Mouse (Mus musculus): ENCODE data around the gene Sik3. TPM values are rescaled to one million over a fixed set of nuclear protein-coding genes. Genes with fewer than 3 reads are reported as not detected.
"Not testable (repeated sequence)": the region's sequence is repeated elsewhere in the genome, so short reads cannot be mapped to it uniquely, and the experiment has no call there.

The Sik3 gene
- polyA plus RNA-seq, 1 experiment from 2014 or later, result 13.6 TPM

DNA sequence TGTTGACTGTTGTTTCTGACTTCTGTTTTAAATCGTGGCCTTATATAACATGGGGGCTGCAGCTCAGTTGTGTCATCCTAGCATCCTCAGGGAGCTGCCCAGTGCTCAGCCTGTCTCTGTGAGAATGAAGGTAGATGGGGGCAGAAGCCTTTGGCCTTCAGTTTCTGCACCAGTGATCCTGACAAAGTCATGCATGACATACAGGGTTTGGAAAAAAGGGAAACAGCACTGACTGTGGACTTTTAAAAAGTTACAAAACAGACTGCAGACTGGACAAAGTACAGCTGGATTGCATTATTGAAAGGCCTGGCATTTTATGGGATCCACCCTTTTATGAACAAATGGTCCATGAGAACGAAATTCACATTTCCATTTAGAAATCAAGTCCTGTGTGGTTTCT, 113.7 kb downstream of the Sik3 start:
- 77% methylated on average over 2 of the region's 2 CpGs for WGBS
- Histone ChIP-seq H3K27me3 (replicated peaks) (no peaks in the 10 kb centered on the region), H3K4me1 (peaks cover 8% of the 10 kb centered on the region), H3K9me3 (no peaks in the 10 kb centered on the region), H3K27ac (no peak overlapping the region), H3K4me2 (no peak overlapping the region), H3K4me3 (no peak overlapping the region), H3K9ac (no peak overlapping the region), H3K36me3 (replicated peaks) (no peaks in the 10 kb centered on the region)
- ATAC-seq (replicated peaks), result no peak

DNA sequence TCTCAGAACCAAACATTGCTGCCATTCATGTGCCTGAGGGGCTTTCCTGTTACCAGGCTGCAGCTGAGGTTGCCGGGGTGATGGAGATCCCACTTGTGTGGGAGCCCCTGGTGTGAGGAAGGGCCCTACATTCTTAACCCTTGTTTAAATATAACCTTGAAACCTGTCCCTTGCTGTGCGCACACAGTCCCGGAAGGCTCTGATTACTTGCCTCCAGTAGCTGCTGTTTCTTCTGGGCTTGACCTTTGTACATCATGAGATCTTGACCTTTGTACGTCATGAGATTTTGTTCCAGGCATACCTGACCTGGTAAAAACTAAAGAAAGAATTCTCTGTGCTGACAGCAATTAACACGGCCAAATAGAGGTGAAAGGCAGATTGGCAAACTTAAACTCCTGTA, 114.7 kb downstream of the Sik3 start:
- H3K27ac ChIP-seq, result no peak overlapping the region; the same call in 1 of the 2 replicates
- WGBS, result 31% methylated on average over 5 of the region's 5 CpGs
- no peak overlapping the region for H3K4me2 ChIP-seq
- no peak overlapping the region for H3K9ac ChIP-seq
- H3K9me3 ChIP-seq, result no peaks in the 10 kb centered on the region
- H3K27me3 ChIP-seq (replicated peaks), result no peaks in the 10 kb centered on the region
- H3K36me3 ChIP-seq (replicated peaks), result no peaks in the 10 kb centered on the region
- H3K4me3 ChIP-seq, result no peak overlapping the region
- peaks cover 8% of the 10 kb centered on the region for H3K4me1 ChIP-seq
- no peak for ATAC-seq (replicated peaks)

DNA sequence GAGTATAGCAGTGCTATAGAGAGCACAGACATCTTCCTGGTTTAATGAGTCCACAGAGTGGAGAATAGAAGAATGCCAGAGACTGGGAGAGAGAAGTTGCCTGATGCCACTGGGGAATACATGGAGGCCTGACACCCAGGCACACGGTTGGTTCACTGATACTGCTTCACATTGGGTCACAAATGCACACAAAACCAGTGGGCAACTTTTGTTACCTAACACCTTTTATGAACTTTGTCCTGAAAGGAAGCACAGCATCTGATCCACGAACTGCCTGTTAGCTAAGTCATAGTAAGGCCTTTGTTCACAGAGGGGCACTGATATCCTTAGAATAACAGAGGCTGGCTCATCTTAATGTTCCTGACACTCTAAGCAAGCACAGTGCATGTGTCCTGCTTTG, 116.6 kb downstream of the Sik3 start:
- Histone ChIP-seq H3K4me1 (peaks cover 8% of the 10 kb centered on the region), H3K36me3 (replicated peaks) (no peaks in the 10 kb centered on the region), H3K27ac (no peak overlapping the region), H3K9ac (no peak overlapping the region), H3K27me3 (replicated peaks) (no peaks in the 10 kb centered on the region), H3K9me3 (no peaks in the 10 kb centered on the region), H3K4me2 (no peak overlapping the region), H3K4me3 (no peak overlapping the region)
- 90% methylated on average over 2 of the region's 2 CpGs for WGBS
- ATAC-seq (replicated peaks), result no peak

DNA sequence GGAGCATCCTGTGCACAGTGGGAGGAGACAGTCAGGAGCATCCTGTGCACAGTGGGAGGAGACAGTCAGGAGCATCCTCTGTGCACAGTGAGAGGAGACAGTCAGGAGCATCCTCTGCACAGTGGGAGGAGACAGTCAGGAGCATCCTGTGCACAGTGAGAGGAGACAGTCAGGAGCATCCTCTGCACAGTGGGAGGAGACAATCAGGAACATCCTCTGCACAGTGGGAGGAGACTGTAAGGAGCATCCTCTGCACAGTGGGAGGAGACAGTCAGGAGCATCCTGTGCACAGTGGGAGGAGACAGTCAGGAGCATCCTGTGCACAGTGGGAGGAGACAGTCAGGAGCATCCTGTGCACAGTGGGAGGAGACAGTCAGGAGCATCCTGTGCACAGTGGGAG, 120.2 kb downstream of the Sik3 start:
- not testable (repeated sequence) for H3K36me3 ChIP-seq (replicated peaks); H3K4me3 ChIP-seq; ATAC-seq (replicated peaks); H3K9me3 ChIP-seq; H3K27me3 ChIP-seq (replicated peaks); H3K4me1 ChIP-seq; H3K4me2 ChIP-seq; H3K9ac ChIP-seq; H3K27ac ChIP-seq

DNA sequence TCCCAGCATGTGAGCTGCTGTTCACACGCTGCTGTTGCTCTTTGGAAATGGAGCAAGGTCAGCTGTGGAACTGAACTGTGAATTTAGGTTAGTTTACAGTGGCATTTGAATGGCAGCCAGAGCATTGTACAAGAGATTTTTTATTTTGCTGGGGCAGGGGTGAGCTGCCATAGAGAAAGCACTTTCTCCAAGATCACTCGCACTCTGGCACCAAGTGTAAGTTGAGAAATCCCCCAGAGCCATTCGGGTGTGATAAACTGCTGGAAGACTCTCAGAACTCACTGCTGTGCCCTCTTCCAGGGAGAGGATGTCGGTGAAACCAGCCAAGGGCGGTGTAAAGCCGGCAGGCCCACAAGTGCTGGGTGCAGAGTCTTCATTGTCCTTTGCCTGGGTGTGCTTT, 126.2 kb downstream of the Sik3 start:
- H3K4me1 ChIP-seq, result no peaks in the 10 kb centered on the region
- no peaks in the 10 kb centered on the region for H3K36me3 ChIP-seq (replicated peaks)
- H3K9me3 ChIP-seq, result no peaks in the 10 kb centered on the region
- no peak overlapping the region for H3K4me3 ChIP-seq
- H3K27ac ChIP-seq, result no peak overlapping the region
- H3K27me3 ChIP-seq (replicated peaks), result no peaks in the 10 kb centered on the region
- no peak for ATAC-seq (replicated peaks)
- 79% methylated on average over 6 of the region's 6 CpGs for WGBS
- H3K9ac ChIP-seq, result no peak overlapping the region
- no peak overlapping the region for H3K4me2 ChIP-seq

DNA sequence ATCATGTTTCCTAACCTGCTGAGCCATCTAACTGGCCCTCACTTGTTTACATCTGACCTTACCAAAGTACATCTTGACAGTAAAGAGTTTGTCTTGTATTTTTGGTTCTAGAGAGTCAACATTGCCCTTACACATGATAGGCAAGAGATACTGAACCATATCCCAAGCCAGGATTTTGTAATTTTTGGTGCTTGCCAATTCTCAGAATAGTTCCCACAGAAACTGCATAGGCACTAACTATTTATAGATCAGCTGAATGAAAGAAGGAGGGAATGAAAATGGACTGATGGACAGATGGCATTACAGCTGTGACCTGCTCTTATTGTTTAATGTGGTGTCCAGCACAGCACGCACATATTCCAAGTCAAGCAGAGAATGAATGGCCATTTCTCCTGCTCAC, 128.2 kb downstream of the Sik3 start:
- Histone ChIP-seq H3K4me1 (no peaks in the 10 kb centered on the region), H3K4me3 (no peak overlapping the region), H3K36me3 (replicated peaks) (no peaks in the 10 kb centered on the region), H3K27me3 (replicated peaks) (no peaks in the 10 kb centered on the region), H3K27ac (no peak overlapping the region), H3K9me3 (no peaks in the 10 kb centered on the region), H3K9ac (no peak overlapping the region), H3K4me2 (no peak overlapping the region)
- WGBS, result 81% methylated on average over 1 of the region's 1 CpGs
- no peak for ATAC-seq (replicated peaks)

DNA sequence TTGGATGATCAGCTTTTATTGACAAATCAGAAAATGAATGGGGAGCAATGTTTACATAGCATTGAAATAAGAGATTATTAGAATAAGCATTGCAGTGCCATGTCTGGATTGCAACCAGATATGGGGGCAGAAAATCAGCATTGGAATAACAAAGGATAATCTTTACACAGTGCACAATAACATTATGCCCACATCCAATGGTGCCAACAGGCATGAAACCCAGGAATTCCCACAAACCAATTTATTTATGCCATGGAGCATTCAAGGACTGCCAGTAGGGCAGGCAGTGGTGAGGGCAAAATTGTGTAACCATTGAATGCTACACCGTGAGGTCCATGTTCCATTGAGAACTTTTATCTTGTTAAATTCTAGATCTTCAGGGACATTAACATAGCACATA, 129.4 kb downstream of the Sik3 start:
- H3K4me2 ChIP-seq, result no peak overlapping the region
- H3K27me3 ChIP-seq (replicated peaks), result no peaks in the 10 kb centered on the region
- no peaks in the 10 kb centered on the region for H3K9me3 ChIP-seq
- H3K4me3 ChIP-seq, result no peak overlapping the region
- H3K27ac ChIP-seq, result no peak overlapping the region
- H3K36me3 ChIP-seq (replicated peaks), result no peaks in the 10 kb centered on the region
- 88% methylated on average over 1 of the region's 1 CpGs for WGBS
- no peak overlapping the region for H3K9ac ChIP-seq
- no peak for ATAC-seq (replicated peaks)
- no peaks in the 10 kb centered on the region for H3K4me1 ChIP-seq

DNA sequence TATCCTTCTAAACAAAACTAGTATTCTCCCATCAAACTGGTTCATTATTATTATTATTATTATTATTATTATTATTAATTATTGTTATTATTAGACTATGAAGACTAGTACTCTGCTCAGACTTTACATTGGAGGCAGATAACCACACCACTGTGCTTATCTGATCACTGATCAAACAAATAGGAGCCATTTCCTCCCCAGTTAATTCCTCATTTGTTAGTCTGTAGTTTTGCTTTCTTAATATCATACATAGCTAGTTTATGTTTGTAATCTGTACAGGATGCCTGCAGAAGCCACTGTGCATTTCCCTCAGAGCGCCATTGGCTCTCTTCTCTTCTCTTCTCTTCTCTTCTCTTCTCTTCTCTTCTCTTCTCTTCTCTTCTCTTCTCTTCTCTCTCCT, 129.9 kb downstream of the Sik3 start:
- Histone ChIP-seq H3K4me1 (no peaks in the 10 kb centered on the region), H3K4me3 (no peak overlapping the region), H3K27ac (no peak overlapping the region), H3K27me3 (replicated peaks) (no peaks in the 10 kb centered on the region), H3K9me3 (no peaks in the 10 kb centered on the region), H3K4me2 (no peak overlapping the region), H3K9ac (no peak overlapping the region), H3K36me3 (replicated peaks) (no peaks in the 10 kb centered on the region)
- WGBS, result 87% methylated on average over 1 of the region's 1 CpGs
- no peak for ATAC-seq (replicated peaks)

DNA sequence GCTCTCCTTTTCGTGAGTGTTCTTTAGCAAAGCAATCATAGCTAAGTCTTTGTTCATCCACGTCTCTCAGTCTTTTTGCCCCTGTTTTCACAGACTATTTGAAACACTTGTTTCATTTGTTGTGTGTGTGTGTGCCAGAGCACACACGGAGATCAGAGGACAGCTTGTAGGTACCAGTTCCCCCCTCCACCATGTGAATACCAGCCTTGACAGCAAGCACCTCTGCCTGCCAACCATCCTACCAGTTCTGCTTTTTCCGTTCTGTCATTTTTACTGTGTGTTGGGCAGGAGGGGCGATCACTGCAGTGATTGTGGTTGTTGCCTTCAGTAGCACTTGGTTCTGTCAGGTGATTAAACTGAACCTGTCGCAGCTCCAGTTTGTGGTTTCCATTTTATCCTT, 132.4 kb downstream of the Sik3 start:
- no peak for ATAC-seq (replicated peaks)
- 80% methylated on average over 6 of the region's 6 CpGs for WGBS
- Histone ChIP-seq H3K9ac (no peak overlapping the region), H3K4me1 (no peaks in the 10 kb centered on the region; the same call in 1 of the 2 replicates), H3K27me3 (replicated peaks) (no peaks in the 10 kb centered on the region), H3K4me3 (no peak overlapping the region), H3K27ac (no peak overlapping the region), H3K36me3 (replicated peaks) (no peaks in the 10 kb centered on the region), H3K4me2 (no peak overlapping the region), H3K9me3 (no peaks in the 10 kb centered on the region)

DNA sequence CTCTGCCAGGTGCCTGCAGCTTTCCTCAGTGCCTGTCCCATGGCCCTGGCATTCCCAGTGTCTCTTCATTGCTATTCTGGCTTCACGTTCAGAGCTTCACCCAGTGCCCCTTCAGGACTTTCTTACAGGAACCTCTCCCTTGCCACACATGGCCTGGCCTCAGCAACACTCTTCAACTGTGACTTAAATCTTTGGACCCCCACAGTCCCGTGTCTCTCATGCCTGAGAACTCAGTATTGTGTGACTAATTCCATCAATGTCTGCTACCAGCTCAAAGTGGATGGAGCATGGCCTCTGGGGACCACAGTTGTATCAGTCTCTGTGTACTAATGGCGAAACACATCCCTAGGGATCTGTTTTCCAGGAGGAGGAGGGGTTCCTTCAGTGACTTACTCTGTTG, 133.8 kb downstream of the Sik3 start:
- Histone ChIP-seq H3K4me3 (no peak overlapping the region), H3K9me3 (no peaks in the 10 kb centered on the region), H3K27me3 (replicated peaks) (no peaks in the 10 kb centered on the region), H3K36me3 (replicated peaks) (no peaks in the 10 kb centered on the region), H3K9ac (no peak overlapping the region), H3K4me2 (no peak overlapping the region), H3K27ac (no peak overlapping the region), H3K4me1 (no peaks in the 10 kb centered on the region; the same call in none of the 2 replicates)
- ATAC-seq (replicated peaks), result no peak
- WGBS, result 47% methylated on average over 3 of the region's 3 CpGs

DNA sequence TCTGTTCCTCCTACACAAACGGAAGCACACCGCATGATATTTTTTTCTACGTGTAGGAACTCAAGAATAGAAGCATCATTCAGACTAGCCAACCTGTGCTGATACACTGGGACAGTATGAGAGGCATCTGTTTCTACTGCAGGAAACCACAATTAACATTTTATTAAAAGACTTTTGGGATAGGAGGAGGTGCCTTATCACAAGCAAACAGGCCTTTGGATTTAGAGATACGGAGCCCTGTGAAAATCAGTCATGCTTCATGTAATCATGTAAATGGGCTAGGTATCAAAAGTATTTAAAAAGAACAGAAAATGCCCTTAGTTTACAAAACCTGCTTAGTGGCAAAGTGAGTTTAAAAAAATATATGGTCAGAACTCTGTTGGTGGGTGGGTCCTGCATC, 136.1 kb downstream of the Sik3 start:
- H3K4me3 ChIP-seq, result no peak overlapping the region
- no peak for ATAC-seq (replicated peaks)
- H3K27ac ChIP-seq, result no peak overlapping the region
- no peak overlapping the region for H3K9ac ChIP-seq
- no peak overlapping the region for H3K4me2 ChIP-seq
- no peaks in the 10 kb centered on the region for H3K9me3 ChIP-seq
- H3K4me1 ChIP-seq, result peaks cover 3% of the 10 kb centered on the region
- H3K36me3 ChIP-seq (replicated peaks), result no peaks in the 10 kb centered on the region
- H3K27me3 ChIP-seq (replicated peaks), result no peaks in the 10 kb centered on the region
- WGBS, result 84% methylated on average over 4 of the region's 4 CpGs

DNA sequence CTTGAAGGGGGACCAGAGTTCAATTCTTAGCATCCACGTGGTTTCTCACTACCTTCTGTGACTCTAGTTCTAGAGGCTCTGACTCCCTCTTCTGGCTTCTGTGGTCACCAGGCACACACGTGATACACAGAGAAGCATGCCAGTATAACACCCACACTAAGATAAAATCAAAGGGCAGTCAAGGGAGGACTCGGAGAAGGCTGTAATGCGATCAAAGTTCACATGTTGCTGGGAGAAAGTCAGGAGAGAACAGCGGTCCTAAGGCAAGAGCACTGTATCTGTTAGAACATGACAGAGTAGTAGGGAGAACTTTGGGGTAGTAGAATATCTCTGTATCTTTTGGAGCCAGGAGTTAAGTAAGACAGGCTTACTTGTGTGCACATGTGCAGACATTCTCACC, 136.8 kb downstream of the Sik3 start:
- H3K9me3 ChIP-seq, result no peaks in the 10 kb centered on the region
- H3K4me1 ChIP-seq, result peaks cover 3% of the 10 kb centered on the region
- H3K27me3 ChIP-seq (replicated peaks), result no peaks in the 10 kb centered on the region
- WGBS, result 84% methylated on average over 5 of the region's 5 CpGs
- H3K36me3 ChIP-seq (replicated peaks), result no peaks in the 10 kb centered on the region
- no peak for ATAC-seq (replicated peaks)
- no peak overlapping the region for H3K27ac ChIP-seq
- no peak overlapping the region for H3K4me3 ChIP-seq
- H3K9ac ChIP-seq, result no peak overlapping the region
- no peak overlapping the region for H3K4me2 ChIP-seq

DNA sequence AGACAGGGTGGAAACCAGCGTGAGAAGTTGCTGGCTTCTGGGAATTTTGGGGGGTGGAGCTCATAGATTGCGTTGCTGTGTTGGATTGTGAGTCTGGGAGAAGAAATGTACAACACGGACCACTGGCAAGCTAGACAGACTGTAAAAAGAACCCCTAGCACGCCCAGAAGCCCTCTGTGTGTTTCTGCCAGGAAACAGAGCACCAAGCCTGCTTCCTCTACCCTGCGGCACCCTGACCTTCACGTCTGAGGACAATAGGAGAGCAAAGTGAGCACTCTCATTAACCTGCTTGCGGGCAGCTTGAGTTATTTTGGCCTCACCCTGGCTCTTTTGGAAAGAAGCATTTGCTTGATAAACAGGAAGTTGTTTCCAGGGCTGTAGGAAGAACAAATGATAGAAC, 137.5 kb downstream of the Sik3 start:
- Histone ChIP-seq H3K9me3 (no peaks in the 10 kb centered on the region), H3K27ac (no peak overlapping the region), H3K4me3 (no peak overlapping the region), H3K27me3 (replicated peaks) (no peaks in the 10 kb centered on the region), H3K4me2 (no peak overlapping the region), H3K36me3 (replicated peaks) (no peaks in the 10 kb centered on the region), H3K9ac (no peak overlapping the region), H3K4me1 (peaks cover 3% of the 10 kb centered on the region)
- no peak for ATAC-seq (replicated peaks)
- WGBS, result 83% methylated on average over 7 of the region's 7 CpGs
